Mouse (Mus musculus) right cerebral cortex, postnatal 4 days (tissue): ENCODE results near the gene Slc38a4.

Source experiments
- DNase-seq: peaks from one replicate; pipeline ENCODE4 v3.0.0-alpha.2; 2022

The Slc38a4 gene

DNA sequence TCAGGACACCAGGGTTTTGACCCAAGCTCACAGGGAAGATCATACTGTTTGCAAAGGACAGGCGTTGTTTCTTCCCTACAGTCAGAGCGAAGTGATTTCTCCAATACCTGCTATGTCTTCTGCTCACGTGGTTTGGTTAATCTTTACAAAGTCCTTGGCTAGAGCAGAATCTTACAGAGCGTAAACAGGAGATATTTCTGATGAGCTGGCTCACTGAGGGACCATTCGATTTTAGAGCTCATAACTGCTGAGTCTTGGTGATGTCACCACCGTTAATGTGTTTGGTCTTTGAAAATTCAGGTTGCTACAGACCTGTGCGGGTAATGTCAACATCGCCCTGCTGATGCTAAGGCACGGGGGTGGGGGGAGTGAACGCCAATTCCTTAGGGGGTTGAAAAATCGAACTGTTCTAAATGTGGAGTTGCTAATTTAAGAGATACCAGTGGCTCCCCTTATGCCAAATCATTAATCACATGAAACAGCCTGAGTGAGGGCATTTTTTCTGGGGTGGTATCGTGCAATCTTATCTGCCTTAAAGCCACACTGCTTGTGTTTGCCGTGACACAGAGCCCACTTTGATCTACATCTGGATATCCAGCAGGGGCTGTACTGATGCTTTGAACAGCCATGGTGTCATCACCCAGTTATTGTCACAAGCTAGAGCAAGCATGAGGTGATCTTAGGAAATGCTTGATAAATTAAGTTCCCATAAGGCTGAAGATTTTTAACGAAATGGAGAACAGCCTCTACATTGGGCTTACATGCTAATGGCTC, 44.0 kb downstream of the Slc38a4 start:
- no peak for DNase-seq

DNA sequence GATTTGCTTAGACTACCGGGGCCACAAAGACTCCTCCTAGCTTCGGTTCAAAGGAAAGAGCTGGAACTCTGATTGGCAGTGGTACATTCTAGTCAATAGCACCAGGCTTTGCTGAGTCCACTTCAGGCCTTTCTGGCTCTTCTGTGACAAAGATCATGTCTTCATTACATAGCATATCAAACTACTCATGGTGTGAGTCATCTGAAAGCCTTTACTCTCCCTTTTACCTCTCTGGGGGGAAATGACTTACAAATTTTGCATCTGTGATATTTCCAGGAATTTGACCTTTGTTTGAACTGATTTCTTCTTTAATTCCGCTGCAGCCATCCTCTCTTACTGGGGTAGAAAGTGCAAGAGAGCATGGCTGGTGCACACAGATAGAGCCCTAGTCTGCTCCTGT, 46.5 kb downstream of the Slc38a4 start:
- no peak for DNase-seq

- DNase-seq: no peak
These were observed 50.0 kb downstream of the Slc38a4 start for GRCm38 (mm10) chr15:97005631-97006234.

- no peak for DNase-seq
These were observed 51.3 kb downstream of the Slc38a4 start for GRCm38 (mm10) chr15:97004525-97004867.

GRCm38 (mm10) chr15:97003851-97004524, 51.8 kb downstream of the Slc38a4 start:
- DNase-seq: no peak

DNA sequence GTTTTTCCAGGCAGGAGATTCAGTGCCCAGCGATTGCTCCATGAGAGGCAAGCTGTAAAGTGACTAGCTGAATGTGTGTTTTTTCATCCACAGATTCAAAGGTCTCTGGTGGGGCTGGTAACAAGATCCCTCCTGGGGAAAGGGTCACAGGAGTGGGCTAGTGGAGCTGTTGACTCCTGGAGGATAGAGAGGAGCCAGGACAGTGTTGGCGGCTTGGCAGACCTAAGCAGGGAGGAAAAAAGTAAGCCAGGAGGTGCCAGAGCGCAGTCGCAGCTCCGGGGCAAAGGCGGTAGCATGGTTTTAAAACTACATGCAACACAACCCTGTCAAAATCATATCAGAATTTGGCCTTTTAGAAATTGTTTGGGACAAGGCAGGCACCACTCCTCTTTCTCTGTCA, 52.6 kb downstream of the Slc38a4 start:
- DNase-seq: no peak

DNA sequence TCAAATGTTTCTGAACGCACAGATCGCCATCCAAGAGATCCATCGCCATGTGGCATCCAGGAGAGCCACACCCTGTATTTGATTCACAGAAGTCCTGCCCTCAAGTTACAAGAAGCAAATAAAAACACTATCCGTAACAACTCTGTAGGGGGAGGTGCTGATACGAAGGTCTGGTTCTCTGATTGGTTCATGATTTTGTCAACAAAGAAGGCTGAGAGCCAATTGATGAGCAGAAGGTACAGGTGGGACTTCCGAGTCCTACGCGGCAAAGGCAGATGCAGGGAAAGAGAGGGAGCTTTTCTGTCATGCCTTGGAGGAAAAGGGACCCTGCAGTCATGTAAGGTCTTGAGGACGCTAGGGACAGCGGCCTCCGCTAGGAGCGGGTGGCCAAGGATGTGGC, 53.0 kb downstream of the Slc38a4 start:
- no peak for DNase-seq

- no peak for DNase-seq
These were observed 53.9 kb downstream of the Slc38a4 start for GRCm38 (mm10) chr15:97001886-97002285.

- no peak for DNase-seq
These were observed 54.3 kb downstream of the Slc38a4 start for GRCm38 (mm10) chr15:97001416-97001815.

DNA sequence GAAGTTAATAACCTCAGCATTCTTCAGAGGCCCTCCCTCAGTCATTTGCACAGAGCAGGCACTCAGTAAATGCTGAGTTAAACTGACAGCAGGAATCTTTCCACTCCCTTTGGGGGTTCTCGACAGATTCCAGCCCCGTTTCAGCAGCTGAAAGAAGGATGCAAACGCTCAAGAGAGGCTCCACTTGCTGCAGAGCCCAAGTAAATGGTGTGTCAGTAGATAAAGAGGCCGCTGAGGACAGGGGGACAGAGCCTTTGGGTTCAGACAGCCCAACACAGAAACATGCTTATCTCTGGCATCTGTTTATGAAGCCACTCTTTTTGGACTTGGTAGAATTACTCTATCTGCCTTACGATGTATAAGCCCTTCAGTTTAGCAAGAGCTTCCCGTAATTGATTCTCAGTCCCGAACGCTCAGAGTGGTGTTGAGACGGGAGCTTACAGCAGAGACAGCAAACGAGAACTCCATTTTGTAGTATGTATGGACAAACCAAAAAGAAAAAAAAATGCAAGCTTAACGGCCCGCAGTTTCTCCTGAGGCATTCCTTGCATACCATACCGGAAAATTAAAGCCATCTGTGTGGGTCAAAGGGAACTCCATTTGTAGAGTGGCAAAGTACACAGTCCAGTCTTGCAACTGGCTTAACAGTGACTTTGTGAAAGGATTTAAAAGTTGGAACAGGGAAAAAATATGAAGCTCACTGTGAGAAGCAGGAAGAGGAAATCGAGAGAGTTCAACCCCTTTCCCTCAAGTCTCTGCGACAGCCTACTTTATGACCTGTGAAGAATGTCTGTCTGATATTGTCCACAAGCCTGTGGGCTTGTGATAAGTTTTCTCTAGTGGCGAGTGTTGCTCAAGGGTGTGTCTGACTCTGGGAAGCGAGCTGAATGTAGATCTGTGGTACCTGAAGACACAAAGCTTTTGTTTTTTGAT, 55.2 kb downstream of the Slc38a4 start:
- no peak for DNase-seq

GRCm38 (mm10) chr15:96999401-96999800, 56.4 kb downstream of the Slc38a4 start:
- DNase-seq: no peak

GRCm38 (mm10) chr15:96985618-96986017, 70.1 kb downstream of the Slc38a4 start:
- no peak for DNase-seq

DNA sequence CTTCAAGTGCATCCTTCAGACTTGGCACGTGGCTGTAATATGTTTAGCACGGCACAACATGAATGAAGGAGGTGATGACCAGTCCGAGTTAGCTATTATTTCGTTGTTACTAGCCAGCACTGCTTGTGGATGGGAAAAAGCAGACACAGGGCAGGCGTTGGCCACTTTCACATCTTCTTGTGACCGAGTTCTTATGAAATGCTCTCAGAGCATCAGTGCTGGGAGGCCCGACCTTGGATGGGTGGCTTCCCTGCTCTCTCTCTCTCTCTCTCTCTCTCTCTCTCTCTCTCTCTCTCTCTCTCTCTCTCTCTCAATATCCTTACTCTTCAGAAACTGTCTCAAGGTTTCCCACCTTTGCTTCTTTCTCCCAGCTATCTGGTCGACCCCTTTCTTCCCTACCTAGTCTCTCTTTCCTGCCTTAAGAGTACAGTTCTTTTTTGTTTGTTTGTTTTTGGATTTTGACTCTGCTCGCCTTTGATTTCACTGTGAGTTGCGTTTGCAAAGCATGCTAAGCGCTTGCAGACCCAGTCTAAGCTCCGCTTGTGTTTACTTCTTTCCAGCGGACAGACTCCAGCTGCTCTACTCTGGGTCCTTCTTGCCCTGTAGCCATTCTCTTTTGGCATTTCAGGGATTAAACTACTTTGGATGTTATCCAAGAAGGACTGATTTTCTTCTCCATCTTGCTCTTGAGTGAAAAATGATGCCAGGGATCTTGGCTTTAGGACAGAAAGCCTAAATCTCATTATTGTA, 72.0 kb downstream of the Slc38a4 start:
- no peak for DNase-seq

GRCm38 (mm10) chr15:96975125-96975524, 80.6 kb downstream of the Slc38a4 start:
- DNase-seq: no peak

DNA sequence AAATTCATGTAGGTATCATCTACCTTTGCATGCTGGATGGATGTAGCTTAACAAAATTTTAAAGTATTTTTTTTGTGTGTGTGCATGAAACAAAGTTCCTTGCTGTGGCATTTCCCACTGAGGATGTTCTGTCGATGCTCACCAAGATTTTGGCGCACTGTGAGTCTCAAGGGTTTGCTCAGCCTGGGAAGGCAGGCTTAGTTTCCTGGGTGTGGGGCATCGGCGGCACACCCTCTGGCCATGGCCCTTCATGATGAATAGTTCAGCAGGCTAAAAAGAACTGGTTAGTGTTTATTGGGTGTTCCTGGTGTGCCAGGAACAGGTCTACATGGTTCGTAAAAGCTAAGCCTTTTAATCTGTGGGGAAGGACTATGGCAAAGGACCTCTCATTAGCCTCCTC, 81.6 kb downstream of the Slc38a4 start:
- DNase-seq: no peak

GRCm38 (mm10) chr15:96973370-96973769, 82.4 kb downstream of the Slc38a4 start:
- DNase-seq: no peak

DNA sequence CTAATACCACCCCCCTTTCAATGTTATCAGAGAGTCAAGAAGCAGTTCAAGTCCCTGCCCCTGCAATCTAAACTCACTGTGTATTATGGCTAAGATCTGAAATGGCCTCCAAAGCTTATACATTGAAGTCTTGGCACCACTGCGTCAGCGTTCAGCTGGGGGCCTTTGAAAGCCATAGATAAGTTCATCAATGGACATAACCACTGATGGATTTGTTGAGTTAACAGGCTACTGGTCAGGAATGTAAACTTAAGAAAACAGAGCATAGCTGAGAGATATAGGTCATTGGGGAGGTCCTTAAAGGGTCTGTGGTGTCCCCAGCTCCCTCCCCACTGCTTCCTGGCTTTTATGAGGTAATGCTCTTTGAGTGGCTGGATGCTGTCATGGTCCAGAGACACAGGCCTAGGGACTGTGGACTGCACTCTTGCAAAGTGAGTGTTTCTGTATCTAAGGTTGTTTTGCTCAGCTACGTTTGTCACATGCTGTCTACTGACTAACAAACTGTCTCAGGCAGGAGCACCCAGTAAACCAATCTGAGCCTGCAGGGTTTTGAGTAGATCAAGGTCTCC, 83.0 kb downstream of the Slc38a4 start:
- no peak for DNase-seq

GRCm38 (mm10) chr15:96971906-96972305, 83.8 kb downstream of the Slc38a4 start:
- DNase-seq: no peak

DNA sequence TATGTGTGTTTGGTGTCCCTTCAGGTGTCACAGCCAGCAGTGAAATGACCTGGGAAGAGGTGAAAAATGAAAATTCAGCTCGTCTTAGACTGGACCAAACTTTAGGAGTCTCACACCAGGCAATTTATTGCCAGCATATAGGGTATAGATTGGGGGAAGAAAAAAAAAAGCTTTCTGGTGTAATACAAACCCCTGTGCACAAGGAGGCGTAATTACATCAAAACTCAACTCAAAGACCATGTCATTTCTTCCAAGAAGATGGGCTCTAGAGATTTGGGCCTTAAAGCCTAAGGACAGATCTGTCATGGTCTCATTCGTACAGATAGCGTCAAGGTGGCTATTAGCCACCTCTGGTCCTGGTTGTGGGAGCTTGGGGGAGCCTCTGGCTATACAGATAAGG, 86.0 kb downstream of the Slc38a4 start:
- DNase-seq: no peak

DNA sequence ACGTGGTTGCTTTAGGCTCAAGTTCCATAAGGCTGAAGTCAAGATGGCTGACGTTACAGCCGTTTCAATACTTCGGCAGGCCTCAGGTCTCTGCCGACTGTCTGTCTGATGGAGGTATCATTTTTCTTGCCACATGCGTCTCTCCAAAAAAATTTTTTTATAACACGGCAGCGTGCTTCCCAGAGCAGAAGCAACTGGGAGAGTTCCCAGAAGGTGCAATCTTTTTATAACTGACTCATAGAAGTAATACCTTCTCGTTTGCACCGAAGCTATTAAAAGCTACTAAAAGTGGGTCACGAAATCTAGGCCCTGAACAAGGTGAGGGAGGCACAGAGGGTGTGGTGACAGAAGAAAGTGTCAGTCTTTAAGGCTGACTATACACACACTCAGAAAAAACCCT, 87.0 kb downstream of the Slc38a4 start:
- no peak for DNase-seq

GRCm38 (mm10) chr15:96966326-96966725, 89.4 kb downstream of the Slc38a4 start:
- no peak for DNase-seq

GRCm38 (mm10) chr15:96963735-96964134, 92.0 kb downstream of the Slc38a4 start:
- DNase-seq: no peak
